Mouse (Mus musculus) adipocyte (in vitro differentiated cells): ENCODE data around the gene Il17rd.
A peak's percentile ranks its signal among the peaks of the same experiment; 100 is the strongest.

ENCODE experiments used
- DNase-seq: peaks from one replicate; pipeline ENCODE4 v3.0.0-alpha.2; 2016; ENCODE audit warnings: low spot score

Gene Il17rd

GRCm38 (mm10) chr14:27044967-27045361 is 6.2 kb downstream of the Il17rd start:
- no peak for DNase-seq

- DNase-seq = no peak
Observed at GRCm38 (mm10) chr14:27048231-27048956, 9.7 kb downstream of the Il17rd start.

GRCm38 (mm10) chr14:27050043-27050442 is 11.3 kb downstream of the Il17rd start:
- no peak for DNase-seq

DNA sequence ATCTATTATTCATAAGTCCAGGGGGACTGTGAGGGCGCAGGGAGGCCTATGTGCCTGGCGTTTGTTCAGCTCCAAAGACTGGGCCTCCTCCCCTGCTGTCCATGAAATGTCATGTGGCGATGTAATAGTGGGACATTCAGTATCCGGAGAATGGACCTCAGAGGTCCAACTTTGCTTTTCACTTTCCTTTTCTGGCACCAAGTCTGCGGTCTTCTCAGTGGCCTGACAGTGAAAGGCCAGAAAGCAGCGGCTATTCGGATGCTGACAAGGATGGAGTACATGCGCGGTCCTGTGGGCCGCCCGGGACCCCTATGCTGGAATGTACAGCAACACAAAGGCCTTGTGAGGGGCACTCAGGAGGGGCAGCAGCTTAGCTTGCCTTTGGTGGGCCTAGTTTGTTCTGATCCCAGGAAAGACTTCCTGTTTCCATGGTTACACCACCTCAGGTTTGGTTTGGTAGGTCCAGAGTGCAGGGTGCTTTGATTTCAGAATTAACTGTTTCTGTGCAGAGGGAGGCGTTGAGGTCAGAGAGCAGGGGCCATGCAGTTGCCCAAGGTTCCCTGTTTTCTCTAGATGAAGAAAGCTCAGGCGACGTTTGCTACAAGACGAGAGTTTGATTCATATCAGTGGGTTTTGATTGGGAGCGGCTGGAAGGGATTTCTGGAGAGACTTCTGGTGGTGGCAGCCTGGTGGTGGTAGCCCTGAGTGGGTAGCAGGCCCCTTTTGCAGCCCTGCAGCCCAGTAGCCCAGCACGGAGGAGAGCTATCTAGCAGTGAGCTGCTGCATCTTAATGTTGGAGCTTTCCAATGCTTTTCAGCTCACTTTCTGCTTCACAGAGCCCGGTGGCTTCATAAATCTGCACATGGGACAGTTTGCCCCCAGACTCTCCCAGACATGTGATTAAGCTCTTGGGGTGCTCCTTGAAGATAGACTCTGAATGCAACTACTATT is 12.1 kb downstream of the Il17rd start:
- no peak for DNase-seq

DNA sequence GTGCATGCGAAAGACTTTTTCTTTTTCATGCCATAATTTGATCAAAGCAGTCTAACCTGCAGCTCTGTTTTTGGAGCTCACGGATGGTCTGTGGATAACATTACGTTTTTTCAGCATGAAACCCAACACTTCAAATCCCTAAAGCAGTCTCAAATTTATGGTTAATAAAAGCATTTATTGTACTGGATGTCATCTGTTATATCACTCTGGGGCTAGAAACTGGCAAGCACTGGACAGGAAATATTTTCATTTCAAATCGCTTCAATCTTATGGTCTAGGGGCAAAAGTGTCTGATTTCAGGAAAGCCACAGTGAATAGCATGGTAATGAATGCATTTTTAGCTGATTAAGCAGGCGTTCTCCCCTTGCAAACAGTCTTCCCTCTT is 12.8 kb downstream of the Il17rd start:
- no peak for DNase-seq

DNA sequence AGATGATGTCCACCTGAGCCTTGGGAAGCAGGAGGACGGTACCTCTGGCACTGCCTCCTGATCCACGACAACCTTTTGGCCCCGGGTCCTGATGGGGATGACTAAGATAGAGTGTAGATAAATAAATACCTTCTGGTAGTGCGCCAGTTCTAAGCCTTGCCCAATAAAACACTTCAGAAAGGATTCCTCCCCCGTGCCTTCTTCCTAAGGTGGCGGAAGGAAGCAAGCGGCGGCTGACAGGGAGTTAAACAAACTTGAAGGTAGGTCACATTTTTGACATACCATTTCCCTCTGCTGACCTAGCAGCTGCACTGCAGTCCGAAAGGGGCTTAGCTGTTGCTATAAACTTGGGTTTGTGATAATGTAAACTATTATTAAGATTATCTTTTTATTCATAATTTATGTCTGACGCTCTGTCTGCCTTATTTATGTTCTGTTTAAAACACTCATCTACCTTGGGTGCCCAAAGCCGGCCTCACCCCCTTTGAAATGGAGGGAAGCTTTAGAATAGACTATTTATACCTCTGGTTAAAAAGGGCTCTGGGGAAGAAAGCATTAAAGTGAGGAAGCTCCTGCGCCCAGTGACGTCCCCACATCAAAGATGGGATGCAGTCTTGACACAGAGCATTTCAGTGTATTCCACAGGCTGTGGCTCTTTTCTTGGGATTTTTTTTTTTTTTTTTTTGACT is 19.9 kb downstream of the Il17rd start:
- DNase-seq = no peak

DNA sequence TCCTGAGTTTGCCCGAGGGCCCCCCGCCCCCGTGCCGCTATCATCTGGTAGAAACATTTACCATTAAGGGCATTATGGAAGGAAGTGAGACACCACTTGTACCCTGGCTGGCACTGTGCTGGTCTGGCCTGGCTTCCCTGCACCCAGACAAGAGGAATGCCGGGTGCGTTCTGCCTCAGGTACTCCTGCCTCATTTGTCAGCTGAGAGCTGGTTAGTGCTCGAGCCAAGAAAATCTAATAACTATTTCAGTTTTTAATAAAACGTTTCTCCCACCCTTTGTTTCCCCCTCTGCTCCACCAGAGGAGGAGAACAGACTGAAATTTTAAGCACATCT is 20.4 kb downstream of the Il17rd start:
- DNase-seq = no peak

DNA sequence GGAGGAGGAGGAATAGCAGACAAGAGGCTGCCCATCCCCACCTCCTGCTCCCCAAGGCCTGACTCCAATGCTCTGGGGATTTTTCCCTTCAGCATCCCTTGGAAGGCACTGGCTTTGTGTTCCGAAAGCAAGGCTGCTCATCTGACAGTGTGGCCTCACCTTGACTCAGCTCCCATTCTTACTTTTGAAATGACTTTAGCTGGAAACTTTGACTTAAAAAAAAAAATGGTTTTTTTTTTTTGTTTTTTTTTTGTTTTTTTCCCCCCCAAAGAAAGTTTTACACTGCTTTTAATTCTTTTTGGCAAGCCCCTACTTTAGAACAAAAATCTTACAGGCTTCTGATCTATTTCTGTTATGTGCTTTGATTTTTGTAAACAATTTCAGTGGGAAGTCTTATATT is 24.6 kb downstream of the Il17rd start:
- no peak for DNase-seq

GRCm38 (mm10) chr14:27066171-27066929 is 27.6 kb downstream of the Il17rd start:
- DNase-seq = no peak

- DNase-seq = no peak
Observed at GRCm38 (mm10) chr14:27067866-27068271, 29.1 kb downstream of the Il17rd start.

- DNase-seq = no peak
Observed at GRCm38 (mm10) chr14:27069434-27070097, 30.8 kb downstream of the Il17rd start.

GRCm38 (mm10) chr14:27070128-27070527 is 31.4 kb downstream of the Il17rd start:
- peak; percentile 28 for DNase-seq

DNA sequence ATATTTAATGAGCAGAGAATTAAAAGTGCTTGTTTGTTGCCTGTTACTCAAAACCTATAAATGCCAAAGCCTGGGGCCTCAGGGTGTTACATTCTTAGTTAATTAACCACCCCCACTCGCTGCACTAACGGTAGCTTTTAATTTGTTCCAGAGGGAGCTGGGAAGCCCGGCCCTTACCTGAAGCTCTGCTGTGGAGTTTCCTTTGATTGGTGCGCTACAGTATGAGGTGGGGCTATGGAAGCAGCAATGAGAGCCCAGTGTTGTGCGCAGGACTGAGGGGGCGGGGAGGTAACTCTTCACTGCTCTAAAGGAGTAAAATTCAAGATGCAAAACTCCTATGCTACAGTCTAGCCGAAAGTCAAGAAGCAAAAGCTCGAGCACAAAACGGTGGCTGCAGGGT is 32.0 kb downstream of the Il17rd start:
- no peak for DNase-seq

- no peak for DNase-seq
Observed at GRCm38 (mm10) chr14:27071985-27072384, 33.2 kb downstream of the Il17rd start.

- DNase-seq = no peak
Observed at GRCm38 (mm10) chr14:27075084-27075483, 36.3 kb downstream of the Il17rd start.

DNA sequence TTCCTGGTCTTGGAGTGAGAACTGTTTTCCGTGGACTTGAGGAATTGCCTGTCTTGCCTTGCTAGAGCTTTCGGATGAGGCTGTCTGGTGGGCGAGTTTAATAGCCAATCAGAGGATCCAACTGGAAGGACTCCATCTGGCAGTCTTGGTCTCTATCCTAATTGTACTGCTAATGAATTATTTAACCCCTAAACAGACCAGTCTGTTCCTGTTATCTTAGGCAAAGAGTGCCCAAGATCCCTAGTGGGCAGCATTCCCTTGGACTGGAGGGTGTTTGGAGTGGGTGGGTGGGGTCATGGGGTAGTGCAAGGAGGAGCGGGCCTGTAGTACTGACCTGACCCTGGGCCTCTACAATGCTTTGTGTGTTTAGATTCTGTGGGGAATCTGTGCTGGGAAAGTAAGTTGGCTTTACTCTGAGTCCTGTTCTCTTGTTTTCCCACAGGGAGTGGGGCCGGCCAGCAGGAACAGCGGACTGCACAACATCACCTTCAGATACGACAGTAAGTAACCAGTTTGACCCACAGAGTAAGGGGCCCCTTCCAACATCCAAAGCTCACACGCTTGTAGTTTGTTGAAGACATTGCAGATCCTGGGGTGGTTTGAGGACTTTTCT is 37.3 kb downstream of the Il17rd start:
- no peak for DNase-seq

- DNase-seq = no peak
Observed at GRCm38 (mm10) chr14:27076522-27076920, 37.8 kb downstream of the Il17rd start.

GRCm38 (mm10) chr14:27081536-27082275 is 43.0 kb downstream of the Il17rd start:
- DNase-seq = peak; percentile 27

- no peak for DNase-seq
Observed at GRCm38 (mm10) chr14:27085471-27085870, 46.7 kb downstream of the Il17rd start.

- no peak for DNase-seq
Observed at GRCm38 (mm10) chr14:27085999-27086398, 47.3 kb downstream of the Il17rd start.
